Mouse (Mus musculus): Measurements from ENCODE around the gene Zbtb20.

DNA sequence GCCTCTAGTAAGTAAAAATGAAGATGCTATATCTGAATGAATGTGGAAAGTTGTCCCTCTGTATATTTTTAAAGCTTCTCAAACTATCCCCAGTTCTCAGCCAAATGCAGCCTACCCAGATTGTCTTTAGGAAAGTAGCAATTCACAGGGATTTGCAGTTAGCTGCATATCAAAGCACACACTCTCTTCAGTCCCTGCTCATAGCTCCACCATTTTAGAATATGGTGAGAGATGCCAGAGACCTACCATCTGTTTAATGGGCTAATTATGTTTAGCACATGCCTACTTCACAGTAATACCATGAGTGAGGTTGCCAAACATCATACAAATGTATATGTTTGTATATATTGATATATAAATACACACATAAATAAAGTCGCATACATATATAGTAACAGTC, 676.8 kb downstream of the Zbtb20 start:
- TF ChIP-seq CTCF (IDR thresholded peaks at IDR 0.05; ENCODE audit: borderline replicate concordance, insufficient read depth, low read length) (no peak), POLR2A (IDR thresholded peaks at IDR 0.05; ENCODE audit: low read depth, low read length) (no peak)
